Mouse (Mus musculus) embryo, embryonic 9.5 days (tissue): Measurements from ENCODE around the gene Syp.
A peak's percentile ranks its signal among the peaks of the same experiment; 100 is the strongest.

Experiments used
- DNase-seq: peaks from one replicate; pipeline ENCODE4 v3.0.0-alpha.2; 2017; ENCODE audit errors: extremely low spot score

Syp gene

DNA sequence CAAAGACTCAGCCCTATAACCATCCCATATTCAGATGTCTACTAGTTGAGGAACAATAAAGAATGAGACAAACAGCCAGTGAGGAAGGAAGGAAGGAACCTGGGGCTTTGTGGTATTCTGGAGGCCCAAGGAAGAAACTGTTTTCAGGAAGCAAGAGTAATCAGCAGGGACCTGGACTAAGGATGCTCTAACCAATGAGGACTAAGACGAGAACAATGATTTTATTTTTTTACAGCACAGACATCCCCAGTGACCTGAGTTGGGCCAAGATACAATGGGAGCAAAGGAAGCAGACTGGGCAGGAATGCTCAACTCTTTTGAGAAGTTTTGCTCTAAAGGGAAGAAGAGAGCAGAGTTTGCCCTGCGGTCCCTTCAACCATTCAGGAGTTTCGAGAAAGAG, 24.7 kb downstream of the Syp start:
- no peak for DNase-seq

GRCm38 (mm10) chrX:7664791-7665190, 26.5 kb downstream of the Syp start:
- DNase-seq = no peak

DNA sequence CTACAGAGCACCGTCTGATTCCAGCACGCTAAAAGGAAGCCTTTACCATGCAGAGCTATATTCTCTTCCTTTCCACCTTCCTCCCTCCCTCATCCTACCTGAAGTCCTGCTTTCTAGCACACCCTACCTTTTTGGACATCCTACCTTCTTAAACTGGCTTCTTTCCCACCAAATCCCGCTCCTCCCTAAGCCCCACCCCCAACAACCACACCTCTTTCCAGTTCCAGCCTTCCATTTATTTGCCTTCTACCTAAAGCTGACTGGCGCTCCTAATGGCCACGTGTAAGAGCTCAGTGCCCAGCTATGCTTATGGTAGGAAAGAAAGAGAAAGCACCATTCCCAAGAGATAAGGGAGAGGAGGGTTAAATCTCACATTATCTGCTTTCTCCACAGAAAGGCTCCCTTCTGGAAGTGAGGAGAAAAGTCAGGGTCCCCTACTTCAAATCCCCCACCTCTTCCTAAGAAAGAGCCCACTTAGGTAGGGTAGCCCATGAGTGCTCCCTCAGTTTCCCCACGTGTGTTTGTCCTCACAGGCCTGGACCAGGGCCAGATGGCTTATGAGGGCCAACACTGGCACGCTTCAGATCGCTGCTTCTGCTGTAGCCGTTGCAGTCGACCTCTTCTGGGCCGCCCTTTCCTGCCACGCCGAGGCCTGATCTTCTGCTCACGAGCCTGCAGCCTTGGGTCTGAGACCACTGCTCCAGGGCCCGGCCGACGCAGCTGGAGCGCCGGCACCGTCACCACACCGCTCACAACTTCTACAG, 27.6 kb downstream of the Syp start:
- no peak for DNase-seq

DNA sequence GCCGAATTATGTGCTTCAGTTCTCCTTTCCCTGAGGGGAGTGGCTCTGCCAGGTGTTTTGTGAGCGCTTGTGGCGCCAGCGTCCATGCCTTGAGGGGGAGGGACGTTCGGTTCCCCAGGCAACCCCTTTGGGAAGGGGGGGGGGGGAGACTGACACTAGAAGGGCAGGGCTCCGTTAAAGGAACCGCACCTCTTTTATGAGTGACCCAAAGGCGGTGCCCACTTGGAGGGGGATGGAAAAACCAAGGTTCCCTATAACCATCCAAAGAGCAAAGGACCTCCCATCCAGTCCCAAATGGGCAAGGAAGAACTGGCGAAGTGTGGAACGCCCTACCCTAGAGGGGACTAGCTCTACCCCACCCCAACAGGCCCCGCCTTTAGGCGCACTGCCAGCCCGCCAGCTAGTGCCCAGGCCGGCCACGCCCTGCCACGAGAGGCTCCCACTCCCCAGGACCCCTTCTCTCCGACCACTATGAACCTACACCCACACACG, 32.2 kb downstream of the Syp start:
- peak; percentile 54 for DNase-seq

GRCm38 (mm10) chrX:7670921-7671623, 32.8 kb downstream of the Syp start, which contains the start of gene Plp2:
TSS of gene Plp2 (minus strand) at chrX:7671390.
- peak; percentile 28 for DNase-seq

GRCm38 (mm10) chrX:7672739-7673138, 34.5 kb downstream of the Syp start:
- no peak for DNase-seq

GRCm38 (mm10) chrX:7673578-7674281, 35.5 kb downstream of the Syp start:
- no peak for DNase-seq

- peak; percentile 22 for DNase-seq
Observed at GRCm38 (mm10) chrX:7674284-7675000, 36.2 kb downstream of the Syp start.

DNA sequence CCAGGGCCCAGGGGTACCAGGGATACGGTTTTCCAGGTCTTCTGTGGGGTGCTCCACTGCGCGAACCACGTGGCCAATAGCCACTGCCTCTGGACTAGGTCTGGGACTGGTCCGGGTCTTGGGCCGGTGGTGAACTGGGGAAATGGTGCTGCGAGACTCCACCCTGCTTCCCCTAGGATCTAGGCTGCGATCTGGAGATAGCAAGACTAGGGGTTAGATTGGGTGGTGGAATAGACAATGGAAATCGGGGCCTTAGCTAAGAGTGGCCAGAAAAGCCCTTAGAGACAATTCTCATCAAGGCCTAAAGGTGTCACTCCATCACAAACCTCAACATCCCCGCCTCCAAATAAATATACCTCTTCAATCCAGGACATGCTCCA, 36.7 kb downstream of the Syp start:
- no peak for DNase-seq

DNA sequence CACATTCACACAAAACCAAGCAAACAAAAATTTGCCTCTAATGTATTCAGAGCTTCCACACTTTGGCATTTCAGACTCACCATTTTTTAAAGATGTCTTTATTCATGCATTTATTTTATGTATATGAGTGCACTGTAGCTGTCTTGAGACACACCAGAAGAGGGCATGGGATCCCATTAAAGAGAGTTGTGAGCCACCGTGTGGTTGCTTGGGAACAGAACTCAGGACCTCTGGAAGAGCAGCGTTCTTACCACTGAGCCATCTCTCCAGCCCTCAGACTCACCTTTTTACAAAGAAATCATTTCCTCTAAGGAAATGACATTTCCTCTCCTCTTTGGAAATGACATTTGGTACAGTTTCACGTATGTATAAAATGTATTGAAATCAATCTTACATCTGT, 40.7 kb downstream of the Syp start:
- no peak for DNase-seq

DNA sequence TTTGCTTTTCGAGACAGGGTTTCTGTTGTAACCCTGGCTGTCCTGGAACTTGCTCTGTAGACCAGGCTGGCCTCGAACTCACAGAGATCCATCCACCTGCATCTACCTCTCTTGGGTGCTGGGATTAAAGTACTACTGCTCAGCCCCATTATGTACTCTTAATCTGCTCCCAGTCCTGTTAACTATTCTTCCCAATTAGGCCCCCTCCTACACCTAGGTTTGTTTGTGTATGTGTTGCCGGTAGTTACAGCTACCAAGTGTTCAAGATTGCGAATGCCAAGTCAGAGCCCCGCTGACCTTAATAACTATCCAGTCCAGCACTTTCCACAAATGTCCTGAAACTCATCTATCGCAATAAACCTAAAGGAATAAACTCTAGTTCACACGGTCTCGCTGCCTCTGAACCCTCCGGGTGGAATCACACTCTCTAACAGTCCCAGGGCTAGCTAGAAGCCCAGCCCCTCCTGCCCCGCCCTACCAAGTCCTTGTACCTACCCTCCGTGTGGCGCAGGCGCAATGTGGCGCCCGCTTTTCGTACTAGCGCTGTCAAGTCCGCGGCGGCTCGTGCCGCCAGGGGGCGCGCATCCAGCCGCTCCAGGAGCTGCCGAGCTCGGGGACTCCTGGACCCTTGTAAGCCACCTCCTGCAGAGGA, 41.3 kb downstream of the Syp start:
- peak; percentile 87 for DNase-seq

DNA sequence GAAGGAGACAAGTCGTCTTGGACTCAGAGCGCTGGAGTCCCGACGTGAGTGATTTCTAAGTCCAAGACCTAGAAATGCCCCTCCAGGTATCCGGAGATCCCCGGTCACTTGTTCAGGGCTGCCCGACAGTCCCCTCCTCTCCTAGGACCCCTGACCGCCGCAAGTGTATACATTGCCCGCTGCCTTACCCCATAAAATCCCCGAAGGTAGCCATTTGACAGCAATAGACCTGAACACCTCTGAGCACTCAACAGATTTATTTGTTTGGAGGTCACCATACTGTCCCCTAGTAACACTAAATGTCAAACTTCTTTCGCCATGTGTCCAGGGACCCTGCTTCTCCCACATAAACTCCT, 41.8 kb downstream of the Syp start:
- DNase-seq = no peak

DNA sequence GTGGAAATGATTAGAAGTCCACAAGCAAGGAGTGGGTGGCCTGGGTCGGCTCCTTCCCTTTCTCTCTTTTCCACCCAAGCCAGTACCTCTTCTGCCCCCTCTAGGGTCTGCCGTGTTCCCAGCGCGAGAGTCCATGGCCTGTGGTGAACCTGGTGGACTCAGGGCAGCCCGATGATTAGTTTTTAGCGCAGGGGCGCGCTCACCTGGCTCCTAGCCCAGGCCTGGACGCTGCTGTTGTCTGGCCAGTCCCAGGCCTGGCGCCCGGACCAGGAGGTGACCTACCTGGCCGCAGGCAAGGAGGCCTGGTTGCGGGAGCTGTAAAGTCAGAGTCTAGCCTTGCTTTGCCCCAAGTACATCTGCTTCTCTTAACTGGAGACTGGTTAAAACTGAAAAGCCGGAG, 42.6 kb downstream of the Syp start, which contains the start of gene Magix:
Gene Magix (minus strand): TSS at position 388 of the 400 bp plus-strand sequence.
- no peak for DNase-seq

GRCm38 (mm10) chrX:7688321-7688720, 50.0 kb downstream of the Syp start:
- DNase-seq = no peak

GRCm38 (mm10) chrX:7690486-7690885, 52.2 kb downstream of the Syp start:
- DNase-seq = no peak

- DNase-seq = no peak
Observed at GRCm38 (mm10) chrX:7692862-7693261, 54.6 kb downstream of the Syp start.

DNA sequence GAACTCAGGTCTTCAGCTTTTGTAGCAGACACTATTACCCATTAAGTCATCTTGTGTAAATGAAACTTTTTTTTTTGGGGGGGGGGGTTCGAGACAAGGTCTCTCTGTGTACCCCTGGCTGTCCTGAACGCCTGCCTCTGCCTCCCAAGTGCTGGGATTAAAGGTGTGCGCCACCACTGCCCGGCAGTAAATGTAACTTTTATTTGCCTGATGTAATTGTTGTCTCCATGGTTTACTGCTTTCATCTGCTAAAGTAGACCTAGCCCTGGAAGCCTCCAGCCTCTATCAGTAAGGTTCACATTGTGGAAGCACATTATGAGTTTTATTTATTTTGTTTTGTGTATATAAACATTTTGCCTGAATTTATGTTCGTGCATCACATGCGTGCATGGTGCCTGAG, 58.2 kb downstream of the Syp start:
- DNase-seq = no peak

DNA sequence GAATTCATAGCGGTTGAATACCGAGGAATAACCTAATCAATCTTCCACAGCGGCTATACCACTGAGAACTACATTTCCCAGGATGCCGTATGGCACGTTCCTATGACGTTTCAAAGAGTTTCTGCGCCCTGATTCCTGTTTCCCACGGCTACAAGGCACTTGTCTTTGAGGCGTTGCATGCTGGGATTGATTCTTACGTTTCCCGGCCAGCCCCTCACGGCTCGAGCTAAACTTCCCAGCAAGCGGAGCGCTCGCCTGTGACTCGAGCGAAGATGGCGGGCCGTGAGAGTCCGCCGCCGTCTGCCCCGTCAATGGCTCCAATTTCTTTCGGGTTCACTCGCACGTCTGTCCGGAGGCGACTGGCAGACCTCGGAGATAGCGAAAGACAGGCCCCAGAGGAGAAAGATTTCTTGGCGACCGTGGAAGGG, 58.7 kb downstream of the Syp start, which contains the start of gene Gpkow:
Gene Gpkow (plus strand): TSS at position 178 of the 428 bp plus-strand sequence.
- peak; percentile 74 for DNase-seq
